Mouse (Mus musculus) CH12.LX (cell line): ENCODE measurements at regions not wholly inside any gene's neighbourhood (a gene's known extent, or its start where the extent isn't known, plus 50 kb on each side); places are given as distances from the start of the nearest gene placed in this dataset.

Source experiments
- CTCF ChIP-seq, 2 experiments: IDR thresholded peaks in 1 of 2; conservative IDR thresholded peaks in 1 of 2; 2 replicates each; pipeline ENCODE4 v1.5.1; 2011 to 2012; ENCODE audit warnings: low read depth in 2 of 2, low read length in 2 of 2, improper control_type of control experiment in 1 of 2, inconsistent platforms in 1 of 2, mild to moderate bottlenecking in 1 of 2, moderate library complexity in 1 of 2
- MYC ChIP-seq: IDR thresholded peaks from 2 replicates; pipeline ENCODE4 v1.6.1; 2011; ENCODE audit warnings: low read depth, mild to moderate bottlenecking, improper control_type of control experiment, low read length
- POLR2AphosphoS2 ChIP-seq: IDR thresholded peaks from 2 replicates; pipeline ENCODE4 v1.6.1; 2011; ENCODE audit warnings: low read depth, low read length, improper control_type of control experiment
- TCF12 ChIP-seq: IDR thresholded peaks from 2 replicates; pipeline ENCODE4 v1.6.1; 2014; ENCODE audit warnings: low read depth, mild to moderate bottlenecking, inconsistent platforms, low read length, improper control_type of control experiment
- ZC3H11A ChIP-seq: IDR thresholded peaks from 2 replicates; pipeline ENCODE4 v1.6.1; 2012; ENCODE audit warnings: low read depth, mild to moderate bottlenecking, inconsistent platforms, low read length, improper control_type of control experiment

DNA sequence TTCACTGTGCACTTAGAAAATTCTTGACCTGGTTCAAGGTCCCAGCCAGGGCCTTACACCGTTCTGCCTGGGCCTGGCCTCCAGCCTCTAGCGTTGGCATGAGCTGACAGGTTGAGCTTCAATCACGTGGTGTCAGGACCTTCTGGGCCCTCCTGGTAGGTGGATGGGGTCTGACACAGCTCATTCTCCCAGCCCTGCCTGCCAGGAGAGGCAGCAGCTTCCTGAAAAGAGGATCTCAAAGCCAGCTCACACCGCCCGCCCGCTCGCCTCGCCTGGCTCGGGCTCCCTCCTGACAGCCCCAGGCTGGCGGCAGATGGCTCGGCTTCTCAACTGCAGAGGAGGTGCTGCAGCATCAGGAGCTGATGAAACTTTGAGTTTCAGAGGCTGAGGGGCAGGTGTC lies 63.4 kb upstream of the Zc3h12a start:
- TF ChIP-seq CTCF (conservative IDR thresholded peaks at IDR 0.05 in 1 of 2, IDR thresholded peaks at IDR 0.05 in 1 of 2; ENCODE audit: low read depth in 2 of 2, low read length in 2 of 2) (no peak), POLR2AphosphoS2 (no peak), ZC3H11A (no peak), MYC (no peak), TCF12 (no peak)
